Mouse (Mus musculus) CH12.LX (cell line): ENCODE results near the gene Rgs3.

ENCODE experiments used
- BHLHE40 ChIP-seq: IDR thresholded peaks from 2 replicates; pipeline ENCODE4 v1.6.1; 2011; ENCODE audit warnings: mild to moderate bottlenecking, low read depth, low read length, improper control_type of control experiment
- CHD2 ChIP-seq: IDR thresholded peaks from 2 replicates; pipeline ENCODE4 v1.6.1; 2011; ENCODE audit warnings: low read length, improper control_type of control experiment
- ZNF384 ChIP-seq: IDR thresholded peaks from 2 replicates; pipeline ENCODE4 v1.6.1; 2012; ENCODE audit warnings: low read depth, low read length, improper control_type of control experiment, inconsistent platforms

DNA sequence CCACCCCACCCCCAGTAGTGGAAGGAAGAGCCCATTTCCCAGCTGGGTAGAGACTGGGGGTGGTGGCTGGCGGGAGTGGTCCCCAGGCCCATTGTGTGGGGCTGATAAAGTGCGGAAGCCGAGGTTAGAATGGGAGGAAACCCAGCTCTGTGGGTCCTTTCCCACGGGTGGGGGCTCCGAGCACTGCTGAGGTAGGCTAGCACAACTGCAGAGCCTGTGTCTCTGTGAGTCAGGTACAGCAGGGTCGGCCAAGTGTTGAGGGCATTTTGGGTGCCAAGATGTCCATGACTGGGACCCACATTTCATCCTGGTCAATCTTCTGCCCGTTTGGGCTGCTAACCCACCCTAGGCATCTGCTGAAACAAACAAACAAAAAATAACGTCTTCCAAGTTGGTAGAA, 135.9 kb downstream of the Rgs3 start:
- TF ChIP-seq CHD2 (no peak), BHLHE40 (no peak), ZNF384 (no peak)
